In genomic region chr11:19925976-19926842, GRCm38 (mm10) we compare ENCODE assay signal across 8 mouse cellular contexts. TPM values are rescaled to one million over a fixed set of nuclear protein-coding genes. Genes with fewer than 3 reads are reported as not detected.
A peak's percentile ranks its signal among the peaks of the same experiment; 100 is the strongest.
DNase-seq lines count a peak whose midpoint lies in the region; ATAC-seq and TF ChIP-seq lines count a peak whose summit lies in the region.

No protein-coding gene starts in this region.

- peak overlapping the region; percentile 79 for H3K4me3 ChIP-seq in forebrain, embryonic 15.5 days
- H3K4me3 ChIP-seq in limb, embryonic 10.5 days, result peak overlapping the region; percentile 87
- peak overlapping the region; percentile 93 for H3K4me3 ChIP-seq in midbrain, embryonic 10.5 days
- peak overlapping the region; percentile 62 for H3K4me3 ChIP-seq in spleen, adult 2 months (ENCODE audit: extremely low read depth, insufficient read depth, insufficient read length)

- peak overlapping the region; percentile 96 for H3K27ac ChIP-seq in forebrain, embryonic 15.5 days (replicated peaks)
- H3K27ac ChIP-seq in limb, embryonic 10.5 days, result peak overlapping the region; percentile 98
- H3K27ac ChIP-seq in midbrain, embryonic 10.5 days (replicated peaks), result peak overlapping the region; percentile 99
- peak overlapping the region; percentile 43 for H3K27ac ChIP-seq in spleen, adult 2 months (ENCODE audit: insufficient read depth, low read length)

- WGBS in forebrain, embryonic 15.5 days, result 1% methylated on average over 15 of the region's 15 CpGs
- WGBS in limb, embryonic 10.5 days, result 10% methylated on average over 15 of the region's 15 CpGs
- 3% methylated on average over 15 of the region's 15 CpGs for WGBS in midbrain, embryonic 10.5 days
- 2% methylated on average over 15 of the region's 15 CpGs for WGBS in spleen, adult 2 months

- no peaks in the 10 kb centered on the region for H3K27me3 ChIP-seq in forebrain, embryonic 15.5 days
- H3K27me3 ChIP-seq in limb, embryonic 10.5 days (ENCODE audit: low read depth, poor library complexity, severe bottlenecking), result no peaks in the 10 kb centered on the region
- 0 out of 2 replicates have a peak, but pooled peaks cover 4% of the 10 kb centered on the region for H3K27me3 ChIP-seq in midbrain, embryonic 10.5 days (ENCODE audit: low read depth, poor library complexity, severe bottlenecking)
- no peaks in the 10 kb centered on the region for H3K27me3 ChIP-seq in spleen, adult 2 months (ENCODE audit: control insufficient read depth, insufficient read depth, low read length)

- peak overlapping the region; percentile 90 for H3K9ac ChIP-seq in forebrain, embryonic 15.5 days (replicated peaks)

- ATAC-seq in forebrain, embryonic 15.5 days (replicated peaks), result peak; percentile 49
- peak; percentile 38 to 50 for ATAC-seq in hematopoietic stem cell, adult 5-6 weeks (replicated peaks in 1 of 2; ENCODE audit: insufficient read depth in 1 of 2, low FRiP score in 2 of 2, low TSS enrichment in 1 of 2, low read depth in 1 of 2, poor library complexity in 2 of 2, severe bottlenecking in 2 of 2)

- H3K4me2 ChIP-seq in forebrain, embryonic 15.5 days (replicated peaks), result peak overlapping the region; percentile 48

- H3K36me3 ChIP-seq in forebrain, embryonic 15.5 days, result no peaks in the 10 kb centered on the region
- H3K36me3 ChIP-seq in limb, embryonic 10.5 days, result peaks cover 3% of the 10 kb centered on the region; the same call in 1 of the 2 replicates
- H3K36me3 ChIP-seq in midbrain, embryonic 10.5 days, result no peaks in the 10 kb centered on the region
- H3K36me3 ChIP-seq in spleen, adult 2 months (ENCODE audit: control insufficient read depth, insufficient read depth, low read length), result no peaks in the 10 kb centered on the region

- no peak for TF ChIP-seq POLR2A in spleen, adult 2 months (IDR thresholded peaks at IDR 0.05; ENCODE audit: low read depth, low read length)

- H3K4me1 ChIP-seq in forebrain, embryonic 15.5 days, result peaks cover 28% of the 10 kb centered on the region
- H3K4me1 ChIP-seq in limb, embryonic 10.5 days, result peaks cover 36% of the 10 kb centered on the region
- peaks cover 39% of the 10 kb centered on the region for H3K4me1 ChIP-seq in midbrain, embryonic 10.5 days
- peaks cover 4% of the 10 kb centered on the region for H3K4me1 ChIP-seq in spleen, adult 2 months (ENCODE audit: control insufficient read depth, insufficient read depth, insufficient read length)

- peak; percentile 15 for DNase-seq in ovary, postnatal 10 days (ENCODE audit: low spot score)
- no peak for DNase-seq in ovary, adult 18-20 months (ENCODE audit: low spot score)
- peak; percentile 70 to 73 for DNase-seq in cerebellum, adult 18-20 months
- DNase-seq in limb, embryonic 10.5 days (ENCODE audit: low spot score), result peak; percentile 76
- peak; percentile 76 for DNase-seq in midbrain, embryonic 10.5 days (ENCODE audit: low spot score)
- DNase-seq in spleen, adult 2 months (ENCODE audit: low read depth in 1 of 2, low spot score in 2 of 2), result peak; percentile 53 to 54

- no peaks in the 10 kb centered on the region for H3K9me3 ChIP-seq in forebrain, embryonic 15.5 days
- no peaks in the 10 kb centered on the region for H3K9me3 ChIP-seq in limb, embryonic 10.5 days (replicated peaks)
- no peaks in the 10 kb centered on the region for H3K9me3 ChIP-seq in midbrain, embryonic 10.5 days (replicated peaks)

- TF ChIP-seq CTCF in spleen, adult 2 months (IDR thresholded peaks at IDR 0.05; ENCODE audit: extremely low read depth, insufficient read depth, insufficient read length, insufficient replicate concordance), result no peak; the same call in 1 of the 2 replicates

RNA-seq across cellular contexts. Expression of gene Spred2, which starts 2.0 kb away (rescaled TPM):
- polyA plus RNA-seq in forebrain, embryonic 15.5 days (2015; fragmentation: Nextera tagmentation; extraction: Ambion mirVana), result 8.1 and 9.3 TPM in 2 replicates
- total RNA-seq in hematopoietic stem cell, adult 5-6 weeks (2017), result 4.9 and 11.3 TPM in 2 replicates
- polyA plus RNA-seq in limb, embryonic 10.5 days (2016; fragmentation: Nextera tagmentation; extraction: Ambion mirVana), result 8.3 and 9.3 TPM in 2 replicates
- polyA plus RNA-seq in midbrain, embryonic 10.5 days (2016; fragmentation: Nextera tagmentation; extraction: Ambion mirVana), result 5.9 and 6.8 TPM in 2 replicates
- 5.7 and 6.6 TPM in 2 replicates for polyA plus RNA-seq in spleen, adult 2 months (2012; rRNA removed)

Comparison
In these comparisons a context has a peak if more than half of its experiments do, and no peak if none do; other contexts are left out.
1. H3K27ac ChIP-seq: peak in every context shown above with its lines; median percentile 99 in midbrain, embryonic 10.5 days; 98 in limb, embryonic 10.5 days; 96 in forebrain, embryonic 15.5 days; 43 in spleen, adult 2 months.